Mouse (Mus musculus): ENCODE measurements around the gene Rnf167. TPM values are rescaled to one million over a fixed set of nuclear protein-coding genes. Genes with fewer than 3 reads are reported as not detected.

Gene Rnf167
- polyA plus RNA-seq, 1 experiment from 2014 or later: 118 TPM

- H3K4me1 ChIP-seq (ENCODE audit: control insufficient read depth, insufficient read depth, low read length): peaks cover 6% of the 10 kb centered on the region
- peak; percentile 71; the same call in 1 of the 2 replicates for ATAC-seq (ENCODE audit: insufficient number of reproducible peaks, insufficient read depth, low FRiP score, low read depth)
- H3K4me2 ChIP-seq (replicated peaks; ENCODE audit: low read depth, low read length): no peak overlapping the region
- H3K36me3 ChIP-seq (ENCODE audit: control insufficient read depth, insufficient read depth, low read length): peaks cover 33% of the 10 kb centered on the region
- H3K27ac ChIP-seq (ENCODE audit: low read length): no peak overlapping the region; the same call in 1 of the 2 replicates
- H3K4me3 ChIP-seq (ENCODE audit: low read depth, low read length): no peak overlapping the region
- H3K27me3 ChIP-seq (ENCODE audit: control insufficient read depth, insufficient read depth, low read length): no peaks in the 10 kb centered on the region
- WGBS: 17% methylated on average over 11 of the region's 11 CpGs
- H3K9me3 ChIP-seq (ENCODE audit: control insufficient read depth, low read depth, low read length): no peaks in the 10 kb centered on the region
- H3K9ac ChIP-seq (replicated peaks; ENCODE audit: low read depth, low read length): no peak overlapping the region
Observed at GRCm38 (mm10) chr11:70681897-70682581, 35.0 kb downstream of the Rnf167 start.

GRCm38 (mm10) chr11:70683640-70684039 is 36.6 kb downstream of the Rnf167 start:
- ATAC-seq (ENCODE audit: insufficient number of reproducible peaks, insufficient read depth, low FRiP score, low read depth): no peak
- Histone ChIP-seq H3K4me1 (ENCODE audit: control insufficient read depth, insufficient read depth, low read length) (peaks cover 11% of the 10 kb centered on the region), H3K27ac (ENCODE audit: low read length) (no peak overlapping the region), H3K36me3 (ENCODE audit: control insufficient read depth, insufficient read depth, low read length) (peaks cover 29% of the 10 kb centered on the region), H3K4me3 (ENCODE audit: low read depth, low read length) (no peak overlapping the region), H3K9me3 (ENCODE audit: control insufficient read depth, low read depth, low read length) (no peaks in the 10 kb centered on the region), H3K9ac (replicated peaks; ENCODE audit: low read depth, low read length) (no peak overlapping the region), H3K27me3 (ENCODE audit: control insufficient read depth, insufficient read depth, low read length) (no peaks in the 10 kb centered on the region), H3K4me2 (replicated peaks; ENCODE audit: low read depth, low read length) (no peak overlapping the region)
- 79% methylated on average over 5 of the region's 5 CpGs for WGBS

DNA sequence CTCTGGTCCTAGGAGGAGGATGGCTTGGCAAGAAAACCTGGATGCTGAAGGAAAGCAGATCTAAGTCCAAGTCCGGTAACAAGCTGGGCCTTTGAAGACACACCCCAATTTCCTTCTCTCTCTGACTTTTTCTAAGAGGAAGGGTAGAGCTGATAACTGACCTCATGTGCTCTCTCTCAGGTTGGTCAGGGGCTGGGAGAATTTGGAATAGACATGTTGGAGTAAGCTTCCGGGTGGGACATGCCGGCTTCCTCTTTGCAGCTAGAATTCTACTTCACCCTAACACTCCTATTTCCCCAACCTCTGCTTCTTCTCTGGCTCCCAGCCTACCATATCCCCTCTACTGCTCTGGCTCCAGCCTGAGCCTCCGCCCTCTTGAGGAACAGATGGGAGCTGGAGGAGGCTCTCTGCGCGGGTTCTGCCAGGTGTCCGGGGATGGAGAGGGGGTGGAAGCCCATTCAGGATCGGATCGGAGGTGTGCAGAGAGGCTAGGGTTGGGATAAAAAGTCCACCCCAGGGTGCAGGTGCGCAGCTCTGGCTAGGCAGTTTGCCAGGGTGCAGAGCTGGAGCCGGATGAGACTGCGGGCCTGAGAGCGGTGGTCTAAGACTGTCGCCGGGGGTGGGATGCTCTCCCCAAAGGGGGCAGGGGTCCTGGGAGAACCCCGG is 40.0 kb downstream of the Rnf167 start:
- peaks cover 13% of the 10 kb centered on the region for H3K4me1 ChIP-seq (ENCODE audit: control insufficient read depth, insufficient read depth, low read length)
- H3K27ac ChIP-seq (ENCODE audit: low read length): peak overlapping the region; percentile 90
- peak; percentile 77 for ATAC-seq (ENCODE audit: insufficient number of reproducible peaks, insufficient read depth, low FRiP score, low read depth)
- H3K36me3 ChIP-seq (ENCODE audit: control insufficient read depth, insufficient read depth, low read length): peaks cover 12% of the 10 kb centered on the region
- H3K4me2 ChIP-seq (replicated peaks; ENCODE audit: low read depth, low read length): peak overlapping the region; percentile 87
- no peaks in the 10 kb centered on the region for H3K27me3 ChIP-seq (ENCODE audit: control insufficient read depth, insufficient read depth, low read length)
- peak overlapping the region; percentile 85 for H3K4me3 ChIP-seq (ENCODE audit: low read depth, low read length)
- WGBS: 1% methylated on average over 16 of the region's 16 CpGs
- H3K9me3 ChIP-seq (ENCODE audit: control insufficient read depth, low read depth, low read length): no peaks in the 10 kb centered on the region
- peak overlapping the region; percentile 74 for H3K9ac ChIP-seq (replicated peaks; ENCODE audit: low read depth, low read length)

DNA sequence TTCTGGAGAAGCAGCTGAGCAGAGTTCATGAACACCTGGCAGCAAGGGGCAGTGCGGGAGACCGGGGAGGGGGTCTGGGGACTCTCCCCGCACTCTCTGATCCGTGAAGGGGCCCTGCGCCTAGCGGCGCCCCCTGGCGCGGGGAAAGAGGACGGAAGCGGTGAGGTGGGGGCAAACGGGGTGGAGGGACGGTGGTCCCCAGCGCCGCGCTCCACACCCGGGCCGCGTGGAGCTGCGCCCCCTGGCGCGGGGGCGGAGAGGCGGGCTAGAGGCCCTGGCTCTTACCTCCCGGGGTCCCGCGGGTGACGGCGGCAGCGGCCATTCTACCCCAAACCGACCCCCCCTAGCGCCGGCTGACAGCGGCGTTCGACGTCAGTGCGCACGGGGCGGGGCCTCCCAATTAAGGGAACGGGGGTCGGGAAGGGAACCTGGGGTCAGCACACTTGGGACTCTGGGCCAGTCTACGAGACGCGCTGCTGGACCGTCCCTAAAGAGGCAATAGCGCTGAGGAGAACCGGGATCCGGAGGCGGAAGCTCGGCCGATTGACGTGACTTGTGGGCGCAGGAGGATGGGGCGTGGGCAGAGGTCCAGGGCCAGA is 40.7 kb downstream of the Rnf167 start, which contains the start of gene Camta2:
Gene Camta2, minus strand, starts transcription at position 505 of the 599 bp plus-strand sequence.
- Histone ChIP-seq H3K4me1 (ENCODE audit: control insufficient read depth, insufficient read depth, low read length) (peaks cover 9% of the 10 kb centered on the region), H3K4me2 (replicated peaks; ENCODE audit: low read depth, low read length) (peak within 1 kb of the TSS; percentile 87), H3K27me3 (ENCODE audit: control insufficient read depth, insufficient read depth, low read length) (no peaks in the 10 kb centered on the region), H3K27ac (ENCODE audit: low read length) (peak within 1 kb of the TSS; percentile 90), H3K9ac (replicated peaks; ENCODE audit: low read depth, low read length) (peak within 1 kb of the TSS; percentile 74), H3K9me3 (ENCODE audit: control insufficient read depth, low read depth, low read length) (no peaks in the 10 kb centered on the region), H3K36me3 (ENCODE audit: control insufficient read depth, insufficient read depth, low read length) (peaks cover 8% of the 10 kb centered on the region), H3K4me3 (ENCODE audit: low read depth, low read length) (peak within 1 kb of the TSS; percentile 85)
- under 1% methylated on average over 55 of the region's 55 CpGs for WGBS
- ATAC-seq (ENCODE audit: insufficient number of reproducible peaks, insufficient read depth, low FRiP score, low read depth): peak; percentile 85

- Histone ChIP-seq H3K9ac (replicated peaks; ENCODE audit: low read depth, low read length) (peak overlapping the region; percentile 74), H3K4me2 (replicated peaks; ENCODE audit: low read depth, low read length) (peak overlapping the region; percentile 87), H3K4me3 (ENCODE audit: low read depth, low read length) (peak overlapping the region; percentile 85), H3K9me3 (ENCODE audit: control insufficient read depth, low read depth, low read length) (no peaks in the 10 kb centered on the region), H3K27me3 (ENCODE audit: control insufficient read depth, insufficient read depth, low read length) (no peaks in the 10 kb centered on the region), H3K4me1 (ENCODE audit: control insufficient read depth, insufficient read depth, low read length) (peaks cover 9% of the 10 kb centered on the region), H3K27ac (ENCODE audit: low read length) (peak overlapping the region; percentile 90), H3K36me3 (ENCODE audit: control insufficient read depth, insufficient read depth, low read length) (peaks cover 5% of the 10 kb centered on the region; the same call in 1 of the 2 replicates)
- ATAC-seq (ENCODE audit: insufficient number of reproducible peaks, insufficient read depth, low FRiP score, low read depth): no peak
- 14% methylated on average over 8 of the region's 8 CpGs for WGBS
Observed at GRCm38 (mm10) chr11:70688372-70688771, 41.3 kb downstream of the Rnf167 start.

- Histone ChIP-seq H3K9me3 (ENCODE audit: control insufficient read depth, low read depth, low read length) (no peaks in the 10 kb centered on the region), H3K36me3 (ENCODE audit: control insufficient read depth, insufficient read depth, low read length) (peaks cover 5% of the 10 kb centered on the region; the same call in 1 of the 2 replicates), H3K4me1 (ENCODE audit: control insufficient read depth, insufficient read depth, low read length) (peaks cover 9% of the 10 kb centered on the region), H3K27me3 (ENCODE audit: control insufficient read depth, insufficient read depth, low read length) (no peaks in the 10 kb centered on the region), H3K27ac (ENCODE audit: low read length) (no peak overlapping the region), H3K4me3 (ENCODE audit: low read depth, low read length) (no peak overlapping the region), H3K4me2 (replicated peaks; ENCODE audit: low read depth, low read length) (no peak overlapping the region), H3K9ac (replicated peaks; ENCODE audit: low read depth, low read length) (no peak overlapping the region)
- 41% methylated on average over 4 of the region's 4 CpGs for WGBS
- no peak for ATAC-seq (ENCODE audit: insufficient number of reproducible peaks, insufficient read depth, low FRiP score, low read depth)
Observed at GRCm38 (mm10) chr11:70689578-70689977, 42.5 kb downstream of the Rnf167 start.

DNA sequence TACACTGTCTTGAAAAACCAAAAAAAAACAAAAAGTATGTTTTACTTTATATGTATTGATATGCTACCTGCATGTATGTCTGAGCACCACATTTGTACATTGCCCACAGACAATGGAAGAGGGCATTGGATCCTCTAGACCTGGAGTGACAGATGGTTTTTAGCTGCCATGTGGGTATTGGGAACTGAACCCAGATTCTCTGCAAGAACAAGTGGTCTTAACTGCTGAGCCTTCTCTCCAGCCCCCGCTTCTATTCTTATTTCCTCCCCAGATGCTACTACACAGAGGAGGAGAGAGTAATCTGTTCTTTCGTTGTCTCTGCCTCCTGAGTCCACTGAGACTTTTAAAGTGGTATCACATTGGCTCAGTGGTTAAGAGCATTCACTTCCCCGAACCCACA is 46.5 kb downstream of the Rnf167 start:
- H3K9me3 ChIP-seq (ENCODE audit: control insufficient read depth, low read depth, low read length): no peaks in the 10 kb centered on the region
- H3K36me3 ChIP-seq (ENCODE audit: control insufficient read depth, insufficient read depth, low read length): no peaks in the 10 kb centered on the region
- no peak overlapping the region for H3K4me2 ChIP-seq (replicated peaks; ENCODE audit: low read depth, low read length)
- peaks cover 5% of the 10 kb centered on the region for H3K4me1 ChIP-seq (ENCODE audit: control insufficient read depth, insufficient read depth, low read length)
- no peak for ATAC-seq (ENCODE audit: insufficient number of reproducible peaks, insufficient read depth, low FRiP score, low read depth)
- WGBS: 71% methylated on average over 3 of the region's 3 CpGs
- H3K4me3 ChIP-seq (ENCODE audit: low read depth, low read length): no peak overlapping the region
- no peak overlapping the region for H3K9ac ChIP-seq (replicated peaks; ENCODE audit: low read depth, low read length)
- H3K27ac ChIP-seq (ENCODE audit: low read length): no peak overlapping the region
- no peaks in the 10 kb centered on the region for H3K27me3 ChIP-seq (ENCODE audit: control insufficient read depth, insufficient read depth, low read length)

GRCm38 (mm10) chr11:70697376-70697775 is 50.3 kb downstream of the Rnf167 start:
- Histone ChIP-seq H3K4me3 (ENCODE audit: low read depth, low read length) (no peak overlapping the region), H3K4me2 (replicated peaks; ENCODE audit: low read depth, low read length) (no peak overlapping the region), H3K36me3 (ENCODE audit: control insufficient read depth, insufficient read depth, low read length) (no peaks in the 10 kb centered on the region), H3K4me1 (ENCODE audit: control insufficient read depth, insufficient read depth, low read length) (peaks cover 15% of the 10 kb centered on the region; the same call in 1 of the 2 replicates), H3K27me3 (ENCODE audit: control insufficient read depth, insufficient read depth, low read length) (no peaks in the 10 kb centered on the region), H3K9ac (replicated peaks; ENCODE audit: low read depth, low read length) (no peak overlapping the region), H3K27ac (ENCODE audit: low read length) (no peak overlapping the region), H3K9me3 (ENCODE audit: control insufficient read depth, low read depth, low read length) (no peaks in the 10 kb centered on the region)
- no peak for ATAC-seq (ENCODE audit: insufficient number of reproducible peaks, insufficient read depth, low FRiP score, low read depth)
- WGBS: 74% methylated on average over 3 of the region's 3 CpGs

Data from stomach, embryonic 14.5 days (tissue).